Mouse (Mus musculus) cortical plate, adult 2 months (tissue): ENCODE data around the gene Rsc1a1. TPM values are rescaled to one million over a fixed set of nuclear protein-coding genes. Genes with fewer than 3 reads are reported as not detected.

ENCODE experiments used
- H3K27ac ChIP-seq: fragments of 200-500 bp; 2 replicates; pipeline ENCODE4 v1.5.1; 2012; ENCODE audit warnings: low read length, control low read depth, inconsistent platforms; ENCODE audit not compliant: insufficient read depth
- H3K4me1 ChIP-seq: fragments of 200-500 bp; 2 replicates; pipeline ENCODE4 v1.6.1; 2011; ENCODE audit warnings: low read length; ENCODE audit not compliant: control insufficient read depth, insufficient read depth
- H3K4me3 ChIP-seq: fragments of 200-500 bp; 2 replicates; pipeline ENCODE4 v1.5.1; 2011; ENCODE audit warnings: mild to moderate bottlenecking, low read length, control low read depth; ENCODE audit not compliant: insufficient read depth
- CTCF ChIP-seq: fragments of 200-500 bp; IDR thresholded peaks from 2 replicates; pipeline ENCODE4 v1.5.1; 2011; ENCODE audit warnings: mild to moderate bottlenecking, control low read depth, low read length; ENCODE audit not compliant: insufficient read depth; ENCODE audit errors: extremely low read depth
- POLR2A ChIP-seq: fragments of 200-500 bp; IDR thresholded peaks from 2 replicates; pipeline ENCODE4 v1.6.1; 2011; ENCODE audit warnings: mild to moderate bottlenecking, low read length, control low read depth; ENCODE audit not compliant: insufficient read depth; ENCODE audit errors: extremely low read depth
- polyA plus RNA-seq: library from polyadenylated mRNA; depleted of rRNA; stranded (reverse); fragments of >200 nt; gene quantifications from 2 replicates; pipeline ENCODE4 v1.2.3, GENCODE M21; 2012

Gene Rsc1a1
- polyA plus RNA-seq, 1 experiment: 7.8 TPM

DNA sequence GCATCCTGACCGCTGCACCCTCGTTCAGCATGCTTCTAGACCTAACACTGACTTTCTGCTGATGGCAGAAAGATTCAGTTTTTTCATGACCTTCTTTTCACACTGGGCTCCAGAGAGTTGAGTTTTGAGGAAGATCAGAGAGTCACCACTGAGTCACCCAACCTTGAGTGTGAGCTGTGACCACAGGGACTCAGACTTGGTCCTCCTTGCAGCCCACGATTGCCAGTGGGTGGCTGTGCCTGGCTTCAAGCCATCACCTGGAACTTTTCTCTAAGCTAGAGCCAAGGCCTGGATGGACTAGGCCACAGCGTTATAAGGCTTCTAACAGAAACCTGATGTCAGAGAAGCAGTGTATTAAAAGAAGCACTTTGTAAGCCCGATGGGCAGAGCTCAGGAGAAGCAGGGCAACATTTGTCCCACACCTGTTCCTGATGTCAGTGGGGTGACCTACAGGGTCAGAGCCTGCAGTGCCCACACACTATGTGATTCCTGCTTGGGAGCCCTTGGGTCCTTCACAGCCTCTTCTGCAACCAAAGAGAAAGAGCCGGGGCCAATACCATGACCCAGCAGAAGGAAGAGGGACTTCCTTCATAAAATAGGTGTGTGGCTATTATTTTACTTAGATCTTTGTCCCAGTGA is 26.4 kb downstream of the Rsc1a1 start:
- TF ChIP-seq CTCF (no peak), POLR2A (no peak)
- Histone ChIP-seq H3K4me3 (no peak overlapping the region), H3K4me1 (peaks cover 7% of the 10 kb centered on the region), H3K27ac (no peak overlapping the region)

DNA sequence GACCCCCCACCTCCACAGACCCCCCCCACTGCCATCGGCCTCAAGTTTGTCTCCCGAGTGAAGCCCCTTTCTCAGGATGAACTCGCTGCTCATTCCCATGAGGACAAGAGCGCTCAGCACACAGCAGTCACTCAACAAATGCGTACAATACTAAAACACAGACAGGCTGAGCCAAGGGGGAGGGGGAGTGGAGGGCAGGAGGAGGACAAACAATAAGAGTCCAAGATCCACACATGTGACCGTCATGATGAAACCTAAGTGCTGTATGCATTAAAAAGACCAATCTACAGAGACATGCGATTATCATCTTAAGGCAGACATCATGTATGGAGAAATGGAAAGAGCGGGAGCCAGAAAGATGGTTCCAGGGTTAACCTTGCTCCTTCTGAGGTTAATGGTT is 28.5 kb downstream of the Rsc1a1 start:
- H3K4me3 ChIP-seq: no peak overlapping the region
- TF ChIP-seq CTCF (no peak), POLR2A (no peak)
- H3K4me1 ChIP-seq: peaks cover 6% of the 10 kb centered on the region
- no peak overlapping the region for H3K27ac ChIP-seq

DNA sequence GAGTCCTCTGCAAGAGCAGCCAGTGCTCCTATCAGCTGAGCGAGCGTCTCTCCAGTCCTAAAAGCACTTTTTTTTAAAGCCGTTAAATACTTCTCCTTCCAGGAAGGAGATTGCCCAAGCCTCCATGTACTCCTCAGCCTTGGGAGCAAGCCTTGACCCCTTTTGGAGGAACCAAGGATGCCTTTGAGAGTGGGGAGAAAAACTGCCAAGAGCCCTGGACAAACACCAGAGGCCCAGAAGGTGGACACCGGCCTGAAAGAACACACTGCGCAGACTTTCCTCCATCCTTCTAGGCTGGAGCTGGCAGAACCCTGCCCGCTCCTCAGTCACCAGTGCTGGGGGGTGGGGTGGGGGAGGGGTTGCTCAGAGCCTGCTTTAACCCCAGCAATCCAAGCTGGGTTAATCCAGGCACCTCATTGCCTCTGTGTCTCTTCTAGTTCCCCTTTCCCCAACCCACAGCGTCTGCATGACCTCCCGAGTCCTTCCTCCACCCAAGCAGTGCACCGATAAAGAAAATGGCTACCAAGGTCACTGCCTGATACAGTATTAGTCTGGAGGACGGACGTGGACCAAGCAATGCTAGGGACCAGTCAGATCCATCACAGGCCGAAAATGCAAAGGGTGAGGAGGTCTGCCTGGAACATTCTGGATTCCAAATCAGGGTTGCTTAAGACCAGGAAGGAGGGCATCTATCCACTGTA is 29.3 kb downstream of the Rsc1a1 start:
- no peak overlapping the region for H3K27ac ChIP-seq
- no peak for TF ChIP-seq CTCF
- TF ChIP-seq POLR2A: no peak
- peaks cover 6% of the 10 kb centered on the region for H3K4me1 ChIP-seq
- H3K4me3 ChIP-seq: no peak overlapping the region

DNA sequence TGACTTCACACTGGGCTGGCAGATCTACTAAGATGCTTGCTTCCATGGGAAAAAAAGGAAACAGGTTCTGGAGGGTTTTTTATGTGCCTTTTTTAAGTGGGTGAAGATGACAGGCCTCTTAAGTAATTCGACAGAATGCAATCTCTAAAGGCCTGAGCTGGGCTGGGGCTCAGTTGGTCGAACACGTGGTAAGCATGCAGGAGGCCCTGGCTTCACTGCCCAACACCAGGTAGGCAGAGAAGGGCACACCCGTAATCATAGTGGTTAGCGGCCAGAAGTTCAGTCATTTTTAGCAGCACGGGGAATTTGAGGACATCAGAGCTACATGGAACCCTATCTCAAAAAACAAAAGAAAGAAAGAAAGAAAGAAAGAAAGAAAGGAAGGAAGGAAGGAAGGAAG is 30.9 kb downstream of the Rsc1a1 start:
- no peak overlapping the region for H3K27ac ChIP-seq
- no peak for TF ChIP-seq POLR2A
- no peak for TF ChIP-seq CTCF

DNA sequence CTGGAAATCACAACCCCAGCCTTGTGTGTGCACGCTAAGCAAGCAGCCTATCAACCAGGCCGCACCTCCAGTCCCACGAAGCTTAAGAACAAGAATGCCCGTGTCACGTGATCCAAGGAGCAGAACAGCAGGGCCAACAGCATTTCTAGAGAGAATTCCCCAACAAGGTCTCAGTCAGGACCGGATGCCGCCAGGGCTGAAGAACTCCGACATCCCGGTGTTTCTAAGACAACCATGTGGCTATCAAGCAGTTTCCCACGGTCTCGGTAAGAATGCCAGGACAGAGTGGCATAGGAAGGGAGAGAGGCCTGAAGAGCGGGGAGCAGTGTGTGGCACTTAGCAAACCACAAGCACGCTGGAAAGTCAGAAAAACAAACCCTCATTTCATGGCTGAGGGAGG is 31.6 kb downstream of the Rsc1a1 start:
- no peak overlapping the region for H3K4me3 ChIP-seq
- TF ChIP-seq CTCF (no peak), POLR2A (no peak)
- H3K27ac ChIP-seq: no peak overlapping the region
- H3K4me1 ChIP-seq: peaks cover 2% of the 10 kb centered on the region

More for the DNA sequence above, 30.9 kb downstream of the Rsc1a1 start:
- Histone ChIP-seq H3K4me3 (no peak overlapping the region), H3K4me1 (peaks cover 5% of the 10 kb centered on the region)

DNA sequence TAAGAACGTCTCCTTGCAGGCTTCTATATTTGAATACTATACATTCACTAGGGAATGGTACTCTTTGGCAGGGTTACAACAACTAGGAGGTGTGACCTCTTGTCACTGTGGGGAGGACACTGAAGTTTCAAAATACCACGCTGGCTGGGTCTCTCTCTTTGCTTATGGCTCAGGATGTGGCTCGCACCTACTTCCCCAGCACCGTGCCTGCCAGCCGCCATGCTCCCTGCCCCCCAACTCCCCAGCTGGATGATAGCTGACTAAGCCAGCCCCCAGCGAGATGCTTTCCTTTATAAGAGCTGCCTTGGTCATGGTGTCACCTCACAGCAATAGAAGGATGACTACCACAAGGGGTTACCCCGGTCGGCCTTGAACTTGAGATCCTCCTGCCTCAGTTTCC is 32.4 kb downstream of the Rsc1a1 start:
- Histone ChIP-seq H3K4me3 (no peak overlapping the region), H3K27ac (no peak overlapping the region), H3K4me1 (peaks cover 3% of the 10 kb centered on the region)
- TF ChIP-seq POLR2A (no peak), CTCF (no peak)

DNA sequence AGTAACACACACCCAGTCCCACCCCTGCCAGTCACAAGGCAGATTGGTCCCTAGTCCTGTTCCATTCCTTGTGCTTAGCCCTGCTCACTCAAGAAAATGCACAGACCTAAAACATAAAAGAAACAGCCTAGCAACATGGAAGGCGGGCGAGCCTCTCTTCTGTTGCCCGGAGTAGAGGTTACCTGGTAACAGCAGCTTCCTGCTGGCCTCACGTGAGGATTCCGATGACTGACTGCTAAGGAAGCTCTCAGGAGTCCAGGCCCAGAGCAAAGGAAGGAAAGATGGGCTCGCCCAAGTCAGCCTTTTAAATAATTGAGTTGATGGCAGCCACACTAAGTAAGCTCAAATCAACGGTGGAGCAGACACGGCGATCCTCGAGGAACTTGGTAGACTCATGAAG is 33.5 kb downstream of the Rsc1a1 start:
- TF ChIP-seq POLR2A: no peak
- TF ChIP-seq CTCF: no peak
- H3K4me3 ChIP-seq: no peak overlapping the region
- peaks cover 3% of the 10 kb centered on the region for H3K4me1 ChIP-seq
- H3K27ac ChIP-seq: no peak overlapping the region

DNA sequence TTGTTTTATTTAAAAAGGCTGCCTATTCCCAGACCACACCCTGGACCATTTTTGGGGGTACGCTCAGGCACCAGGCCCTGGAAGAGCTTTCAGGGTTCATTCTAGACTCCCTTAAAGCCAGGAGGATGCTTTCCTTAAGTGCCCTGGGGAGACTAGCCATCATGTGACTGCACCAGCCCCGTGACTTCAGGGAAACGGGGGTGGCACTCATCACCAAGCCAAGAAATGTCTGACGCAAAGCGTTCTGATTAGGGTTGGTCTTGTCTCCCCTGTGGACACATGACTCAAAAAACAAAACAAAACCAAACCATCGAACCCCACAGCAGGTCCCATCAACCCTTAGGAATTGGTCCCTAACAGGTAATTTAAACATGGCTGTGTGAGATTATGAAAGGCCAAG is 34.1 kb downstream of the Rsc1a1 start:
- Histone ChIP-seq H3K27ac (no peak overlapping the region), H3K4me1 (peaks cover 3% of the 10 kb centered on the region), H3K4me3 (no peak overlapping the region)
- TF ChIP-seq CTCF: no peak

DNA sequence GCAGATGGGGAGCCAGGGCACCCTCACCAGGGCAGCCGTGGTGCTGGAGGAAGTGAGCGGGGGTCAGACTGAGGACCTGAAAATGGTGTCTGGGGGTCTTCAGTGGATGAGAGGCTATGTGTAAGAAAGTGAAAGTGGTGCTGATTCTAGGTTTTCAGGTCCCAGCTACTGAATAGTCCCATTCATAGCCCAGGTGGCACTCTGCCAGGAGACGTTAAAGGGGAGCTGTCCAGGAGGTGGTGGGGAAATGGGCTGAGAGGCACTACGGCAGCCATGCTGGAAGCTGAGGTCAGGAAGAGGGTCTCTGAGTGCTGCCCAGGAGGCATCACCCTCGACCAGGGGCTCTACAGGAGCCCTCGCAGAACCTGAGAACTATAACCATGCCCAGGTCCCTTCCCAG is 36.2 kb downstream of the Rsc1a1 start:
- no peak overlapping the region for H3K4me3 ChIP-seq
- peaks cover 3% of the 10 kb centered on the region; the same call in 1 of the 2 replicates for H3K4me1 ChIP-seq
- TF ChIP-seq CTCF (no peak), POLR2A (no peak)
- no peak overlapping the region for H3K27ac ChIP-seq

DNA sequence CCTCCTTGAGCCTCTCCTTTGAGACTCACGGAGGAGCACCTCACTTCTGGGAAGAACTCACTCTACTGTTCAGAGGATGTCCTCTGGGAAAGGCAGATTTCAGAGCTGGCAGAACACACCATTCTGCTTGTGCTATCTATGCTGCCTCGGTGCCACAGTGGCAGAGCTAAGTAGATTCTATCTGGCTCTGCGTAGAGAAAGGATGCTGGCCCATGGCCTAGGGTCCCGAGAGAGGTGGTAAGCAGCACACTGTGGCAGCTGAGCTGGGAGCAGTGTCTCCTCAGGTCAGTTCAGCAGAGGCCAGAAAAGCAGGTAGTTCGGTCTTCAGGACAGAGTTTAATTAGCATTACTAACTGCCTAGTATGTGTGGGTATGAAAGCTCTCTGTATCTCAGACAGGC is 37.1 kb downstream of the Rsc1a1 start:
- no peak overlapping the region for H3K27ac ChIP-seq

More for the DNA sequence above, 37.1 kb downstream of the Rsc1a1 start:
- Histone ChIP-seq H3K4me3 (no peak overlapping the region), H3K4me1 (peaks cover 1% of the 10 kb centered on the region; the same call in 1 of the 2 replicates)
- TF ChIP-seq POLR2A (no peak), CTCF (no peak)
